Mouse (Mus musculus) embryonic facial prominence, embryonic 11.5 days (tissue): Measurements from ENCODE around the gene Syt9. TPM values are rescaled to one million over a fixed set of nuclear protein-coding genes. Genes with fewer than 3 reads are reported as not detected.

Experiments
- ATAC-seq: fragments of 200-750 bp; cut with Nextera tagmentation; replicated peaks from 2 replicates; pipeline ENCODE4 v1.8.0; 2017; ENCODE audit warnings: low read depth; ENCODE audit not compliant: insufficient number of reproducible peaks, low FRiP score, low TSS enrichment
- DNase-seq: peaks from one replicate; pipeline ENCODE4 v3.0.0-alpha.2; 2015; ENCODE audit warnings: low spot score
- H3K27ac ChIP-seq: fragments of 300-500 bp; sonication (generic); replicated peaks from 2 replicates; pipeline ENCODE4 v1.5.1; 2014; ENCODE audit warnings: mild to moderate bottlenecking, low read depth, low read length, control low read depth
- H3K27me3 ChIP-seq: fragments of 300-500 bp; sonication (generic); 2 replicates; pipeline ENCODE4 v1.6.1; 2014; ENCODE audit warnings: mild to moderate bottlenecking, low read length, moderate library complexity, mixed read lengths; ENCODE audit not compliant: control insufficient read depth, insufficient read depth
- H3K36me3 ChIP-seq: fragments of 300-500 bp; sonication (generic); replicated peaks from 2 replicates; pipeline ENCODE4 v1.6.1; 2014; ENCODE audit warnings: low read depth, mild to moderate bottlenecking, low read length, moderate library complexity, mixed read lengths; ENCODE audit not compliant: control insufficient read depth, insufficient read depth
- H3K4me1 ChIP-seq: fragments of 300-500 bp; sonication (generic); 2 replicates; pipeline ENCODE4 v1.6.1; 2014; ENCODE audit warnings: low read length, mixed read lengths; ENCODE audit not compliant: control insufficient read depth, insufficient read depth
- H3K4me2 ChIP-seq: fragments of 300-500 bp; sonication (generic); 2 replicates; pipeline ENCODE4 v1.6.1; 2014; ENCODE audit warnings: low read depth, mild to moderate bottlenecking, control low read depth, low read length, moderate library complexity
- H3K4me3 ChIP-seq: fragments of 300-500 bp; sonication (generic); 2 replicates; pipeline ENCODE4 v1.5.1; 2014; ENCODE audit warnings: low read depth, low read length, control low read depth
- H3K9ac ChIP-seq: fragments of 300-500 bp; sonication (generic); replicated peaks from 2 replicates; pipeline ENCODE4 v1.6.1; 2014; ENCODE audit warnings: mild to moderate bottlenecking, control low read depth, low read length
- H3K9me3 ChIP-seq: fragments of 300-500 bp; sonication (generic); replicated peaks from 2 replicates; pipeline ENCODE4 v1.6.1; 2016; ENCODE audit warnings: mild to moderate bottlenecking, low read length, inconsistent platforms, mixed read lengths; ENCODE audit not compliant: control insufficient read depth
- WGBS: fragments of 180-500 bp; shearing (Covaris S2); extraction: QIAGEN DNeasy Blood & Tissue Kit; methylation state at CpG from one replicate; pipeline ENCODE4 v1.1.7; 2014; 5-methylcytosine and 5-hydroxymethylcytosine counted together
- polyA plus RNA-seq: library from polyadenylated mRNA; unstranded; fragments of >200 nt; fragmentation: Nextera tagmentation; extraction: Ambion mirVana; gene quantifications from 2 replicates; pipeline ENCODE4 v1.2.1, GENCODE M21; 2014

Gene Syt9
- polyA plus RNA-seq, 1 experiment from 2014 or later = 4.7 TPM

- no peaks in the 10 kb centered on the region for H3K9me3 ChIP-seq
- no peaks in the 10 kb centered on the region for H3K36me3 ChIP-seq
- ATAC-seq (no peak), DNase-seq (no peak)
- no peak overlapping the region for H3K4me3 ChIP-seq
- no peak overlapping the region for H3K27ac ChIP-seq
- no peak overlapping the region for H3K9ac ChIP-seq
- no peak overlapping the region for H3K4me2 ChIP-seq
- H3K4me1 ChIP-seq = no peaks in the 10 kb centered on the region
- WGBS = 78% methylated on average over 4 of the region's 4 CpGs
- no peaks in the 10 kb centered on the region for H3K27me3 ChIP-seq
Measured at GRCm38 (mm10) chr7:107535311-107535710, 164.8 kb downstream of the Syt9 start.

GRCm38 (mm10) chr7:107536516-107536915, 166.0 kb downstream of the Syt9 start:
- ATAC-seq (no peak), DNase-seq (no peak)
- no peaks in the 10 kb centered on the region for H3K4me1 ChIP-seq
- no peak overlapping the region for H3K4me3 ChIP-seq
- no peak overlapping the region for H3K4me2 ChIP-seq
- H3K9ac ChIP-seq = no peak overlapping the region
- no peaks in the 10 kb centered on the region for H3K9me3 ChIP-seq
- no peaks in the 10 kb centered on the region for H3K27me3 ChIP-seq
- WGBS = 68% methylated on average over 6 of the region's 6 CpGs
- H3K36me3 ChIP-seq = no peaks in the 10 kb centered on the region
- no peak overlapping the region for H3K27ac ChIP-seq

GRCm38 (mm10) chr7:107540034-107540433, 169.5 kb downstream of the Syt9 start:
- 66% methylated on average over 4 of the region's 4 CpGs for WGBS
- Histone ChIP-seq H3K36me3 (no peaks in the 10 kb centered on the region), H3K4me3 (no peak overlapping the region), H3K9me3 (no peaks in the 10 kb centered on the region), H3K4me2 (no peak overlapping the region), H3K4me1 (no peaks in the 10 kb centered on the region), H3K27ac (no peak overlapping the region), H3K9ac (no peak overlapping the region), H3K27me3 (no peaks in the 10 kb centered on the region)
- DNase-seq (no peak), ATAC-seq (no peak)

- no peaks in the 10 kb centered on the region for H3K36me3 ChIP-seq
- no peak overlapping the region for H3K27ac ChIP-seq
- WGBS = 74% methylated on average over 1 of the region's 1 CpGs
- no peaks in the 10 kb centered on the region for H3K4me1 ChIP-seq
- DNase-seq = no peak
- no peak for ATAC-seq
- H3K4me3 ChIP-seq = no peak overlapping the region
- H3K9ac ChIP-seq = no peak overlapping the region
- H3K27me3 ChIP-seq = no peaks in the 10 kb centered on the region
- no peaks in the 10 kb centered on the region for H3K9me3 ChIP-seq
- no peak overlapping the region for H3K4me2 ChIP-seq
Measured at GRCm38 (mm10) chr7:107545011-107545410, 174.5 kb downstream of the Syt9 start.

- H3K4me1 ChIP-seq = no peaks in the 10 kb centered on the region
- WGBS = 92% methylated on average over 3 of the region's 3 CpGs
- H3K4me3 ChIP-seq = no peak overlapping the region
- no peak overlapping the region for H3K9ac ChIP-seq
- no peak for ATAC-seq
- DNase-seq = no peak
- H3K9me3 ChIP-seq = no peaks in the 10 kb centered on the region
- H3K27ac ChIP-seq = no peak overlapping the region
- H3K4me2 ChIP-seq = no peak overlapping the region
- H3K27me3 ChIP-seq = no peaks in the 10 kb centered on the region
- H3K36me3 ChIP-seq = no peaks in the 10 kb centered on the region
Measured at GRCm38 (mm10) chr7:107547872-107548271, 177.3 kb downstream of the Syt9 start.

GRCm38 (mm10) chr7:107553461-107553860, 182.9 kb downstream of the Syt9 start:
- Histone ChIP-seq H3K27me3 (no peaks in the 10 kb centered on the region), H3K4me1 (no peaks in the 10 kb centered on the region), H3K9ac (no peak overlapping the region), H3K4me3 (no peak overlapping the region), H3K36me3 (no peaks in the 10 kb centered on the region), H3K9me3 (no peaks in the 10 kb centered on the region), H3K4me2 (no peak overlapping the region), H3K27ac (no peak overlapping the region)
- ATAC-seq = no peak
- no peak for DNase-seq
- WGBS = 80% methylated on average over 1 of the region's 1 CpGs

- Histone ChIP-seq H3K27ac (no peak overlapping the region), H3K27me3 (no peaks in the 10 kb centered on the region), H3K9me3 (no peaks in the 10 kb centered on the region), H3K36me3 (no peaks in the 10 kb centered on the region), H3K4me3 (no peak overlapping the region), H3K4me2 (no peak overlapping the region), H3K4me1 (no peaks in the 10 kb centered on the region), H3K9ac (no peak overlapping the region)
- DNase-seq = peak; percentile 28
- WGBS = 85% methylated on average over 3 of the region's 3 CpGs
- no peak for ATAC-seq
Measured at GRCm38 (mm10) chr7:107555906-107556305, 185.4 kb downstream of the Syt9 start.

GRCm38 (mm10) chr7:107560675-107561074, 190.1 kb downstream of the Syt9 start:
- no peak for ATAC-seq
- no peaks in the 10 kb centered on the region for H3K27me3 ChIP-seq
- 85% methylated on average over 2 of the region's 2 CpGs for WGBS
- DNase-seq = no peak
- no peak overlapping the region for H3K4me2 ChIP-seq
- H3K9me3 ChIP-seq = no peaks in the 10 kb centered on the region
- no peaks in the 10 kb centered on the region for H3K4me1 ChIP-seq
- no peak overlapping the region for H3K27ac ChIP-seq
- H3K4me3 ChIP-seq = no peak overlapping the region
- H3K36me3 ChIP-seq = no peaks in the 10 kb centered on the region
- no peak overlapping the region for H3K9ac ChIP-seq
